Mouse (Mus musculus): ENCODE data around the gene Ms4a10.

Gene Ms4a10

DNA sequence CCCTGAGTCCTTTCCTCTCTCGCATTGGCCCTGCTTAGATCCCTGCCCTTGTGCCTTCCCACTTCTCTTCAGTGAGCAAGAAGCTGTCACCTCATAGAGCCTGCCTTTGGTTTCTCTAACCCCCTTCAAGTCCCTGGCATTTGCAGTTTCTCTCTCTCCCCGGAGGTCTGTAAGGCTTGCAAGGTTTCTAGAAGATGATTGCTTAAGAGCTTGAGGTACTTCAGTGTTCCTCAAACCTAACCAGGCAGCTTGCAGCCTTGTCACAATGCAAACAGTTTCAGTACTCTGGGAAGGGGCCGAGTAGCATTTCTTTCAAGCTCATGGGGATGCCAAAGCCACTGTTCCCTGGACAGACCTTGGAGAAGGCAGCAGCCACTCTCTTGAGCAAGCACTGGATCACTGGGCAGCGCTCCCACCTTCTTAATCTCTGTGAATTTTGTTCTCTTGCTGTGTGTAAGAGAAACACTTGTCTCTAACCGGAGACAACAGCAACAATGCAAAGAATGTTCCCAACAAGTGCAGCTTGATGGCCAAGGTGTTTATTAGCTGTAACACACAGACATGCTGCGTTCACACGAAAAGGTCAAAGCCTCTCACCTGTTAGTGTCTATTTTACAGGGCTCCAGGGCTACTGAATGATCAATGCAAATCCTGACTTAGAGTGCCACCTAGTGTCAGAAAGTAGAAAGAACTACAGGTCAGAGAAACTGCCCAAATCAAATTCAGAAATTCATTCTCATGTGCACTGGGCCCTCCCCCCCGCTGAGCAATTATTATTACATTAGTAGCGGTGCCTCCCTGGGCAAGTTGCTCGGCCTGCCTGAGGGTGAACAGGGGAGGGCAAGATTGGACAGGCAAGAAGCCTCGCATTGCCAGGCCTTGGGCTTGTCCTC is 15.1 kb downstream of the Ms4a10 start:
- peak; percentile 44 for DNase-seq (ENCODE audit: low read depth)

DNA sequence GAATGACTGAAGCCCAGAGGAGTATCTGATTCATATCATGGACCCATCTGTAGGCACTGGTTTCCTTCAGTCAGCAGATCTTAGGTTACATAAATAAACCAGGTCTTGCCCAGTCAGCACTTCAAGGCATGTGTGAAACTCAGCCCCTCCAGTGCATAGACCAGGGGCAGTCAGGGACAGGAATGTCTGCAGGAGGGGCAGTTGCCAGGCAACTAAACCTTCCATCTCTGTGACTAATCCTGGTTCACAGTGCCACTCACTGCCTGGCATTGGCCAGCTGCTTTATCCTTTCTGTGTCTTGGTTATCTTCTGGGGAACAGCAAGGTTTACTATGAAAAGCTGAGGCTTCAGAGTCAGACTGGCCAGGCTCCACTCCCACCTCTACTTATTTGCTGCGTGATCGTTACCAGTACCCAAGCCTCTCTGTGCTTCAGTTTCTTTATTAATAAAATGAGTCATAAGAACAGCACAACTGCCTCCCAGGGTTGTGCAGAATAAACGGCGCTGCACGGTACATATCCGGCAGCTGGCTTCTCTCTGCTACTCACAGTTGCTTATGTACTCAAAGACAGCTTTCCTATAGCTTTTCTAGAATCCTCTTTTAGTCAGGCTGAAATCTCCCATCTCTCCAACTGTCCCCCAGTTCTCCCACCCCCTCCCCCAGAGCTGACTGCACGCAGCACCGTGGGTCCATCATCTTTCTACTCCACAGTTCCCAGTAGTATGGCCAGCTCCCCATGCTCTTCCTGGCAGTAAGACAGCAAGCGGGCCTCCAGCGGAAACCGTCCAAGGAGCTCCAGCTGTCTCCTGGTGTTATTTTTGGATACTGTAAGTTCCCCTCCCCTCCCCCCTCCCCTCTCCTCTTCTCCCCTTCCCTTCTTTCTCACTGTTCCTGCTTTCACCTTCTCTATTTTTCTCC is 22.2 kb downstream of the Ms4a10 start:
- DNase-seq (ENCODE audit: low read depth): peak; percentile 27

GRCm38 (mm10) chr19:10949558-10949957 is 24.9 kb downstream of the Ms4a10 start:
- DNase-seq (ENCODE audit: low read depth): no peak

DNA sequence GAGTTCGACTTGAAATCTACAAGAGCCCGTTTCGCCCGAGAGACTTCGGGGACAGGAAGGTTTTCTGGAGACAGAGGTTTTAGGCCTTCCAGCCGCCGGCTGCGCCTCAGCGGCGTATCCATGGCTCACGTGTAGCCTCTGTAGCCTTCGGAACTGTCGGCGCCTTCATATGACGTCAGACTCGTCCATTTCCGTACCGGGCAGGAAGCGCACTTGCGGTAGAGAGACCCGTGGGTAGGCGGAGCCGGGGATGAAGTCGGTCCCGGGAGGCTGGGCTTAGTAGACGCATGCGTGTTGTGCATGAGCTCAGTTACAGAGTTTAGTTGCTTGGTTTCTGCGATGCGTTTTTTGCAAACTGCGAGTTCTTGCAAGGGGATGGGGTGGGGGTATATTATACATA is 25.4 kb downstream of the Ms4a10 start, which contains the start of gene Ccdc86:
Gene Ccdc86, minus strand, starts transcription at position 155 of the 400 bp plus-strand sequence.
- peak; percentile 96 for DNase-seq (ENCODE audit: low read depth)

DNA sequence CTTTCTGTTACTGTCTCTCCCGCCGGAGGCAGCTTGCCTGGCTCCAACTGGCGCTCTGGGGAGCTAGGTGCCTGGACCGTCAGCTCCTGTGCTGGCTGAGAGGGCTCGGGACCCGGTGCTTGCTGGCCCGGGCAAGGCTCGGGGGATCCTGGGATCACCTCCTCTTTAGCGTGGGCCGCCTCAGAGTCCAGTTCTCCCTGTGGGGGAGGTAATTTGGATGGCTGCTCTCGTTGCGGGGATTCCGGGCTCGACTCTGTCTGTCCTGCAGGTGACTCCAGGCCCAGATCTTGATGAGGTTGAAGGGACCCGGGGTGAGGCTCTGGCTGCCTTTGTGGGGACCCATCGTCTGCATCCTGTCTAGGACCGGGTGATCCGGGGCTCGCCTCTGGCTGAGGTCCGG is 26.1 kb downstream of the Ms4a10 start:
- no peak for DNase-seq (ENCODE audit: low read depth)

GRCm38 (mm10) chr19:10947219-10947618 is 27.3 kb downstream of the Ms4a10 start:
- no peak for DNase-seq (ENCODE audit: low read depth)

DNA sequence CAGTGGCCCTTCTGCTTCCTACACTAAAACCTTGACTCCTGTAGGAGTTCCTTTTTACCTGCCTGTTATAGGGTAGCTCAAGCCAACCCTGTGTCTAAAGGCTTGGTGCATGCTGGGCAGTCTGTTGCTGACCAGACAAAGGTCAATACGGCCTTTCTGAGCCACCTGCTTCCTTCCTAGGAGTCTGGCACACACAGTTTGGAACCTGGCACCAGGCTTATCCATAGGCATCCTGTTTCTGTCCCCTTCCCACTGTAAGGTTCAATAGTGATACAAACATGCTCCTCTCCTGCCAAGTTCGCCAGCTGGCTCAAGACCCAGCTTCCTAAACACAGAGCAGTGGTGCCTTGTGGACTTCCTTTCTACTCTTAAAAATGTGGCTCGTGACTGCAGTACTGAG is 28.0 kb downstream of the Ms4a10 start:
- DNase-seq (ENCODE audit: low read depth): no peak

- DNase-seq (ENCODE audit: low read depth): no peak
These were observed 30.5 kb downstream of the Ms4a10 start for GRCm38 (mm10) chr19:10943955-10944354.

- no peak for DNase-seq (ENCODE audit: low read depth)
These were observed 33.5 kb downstream of the Ms4a10 start for GRCm38 (mm10) chr19:10940801-10941457.

DNA sequence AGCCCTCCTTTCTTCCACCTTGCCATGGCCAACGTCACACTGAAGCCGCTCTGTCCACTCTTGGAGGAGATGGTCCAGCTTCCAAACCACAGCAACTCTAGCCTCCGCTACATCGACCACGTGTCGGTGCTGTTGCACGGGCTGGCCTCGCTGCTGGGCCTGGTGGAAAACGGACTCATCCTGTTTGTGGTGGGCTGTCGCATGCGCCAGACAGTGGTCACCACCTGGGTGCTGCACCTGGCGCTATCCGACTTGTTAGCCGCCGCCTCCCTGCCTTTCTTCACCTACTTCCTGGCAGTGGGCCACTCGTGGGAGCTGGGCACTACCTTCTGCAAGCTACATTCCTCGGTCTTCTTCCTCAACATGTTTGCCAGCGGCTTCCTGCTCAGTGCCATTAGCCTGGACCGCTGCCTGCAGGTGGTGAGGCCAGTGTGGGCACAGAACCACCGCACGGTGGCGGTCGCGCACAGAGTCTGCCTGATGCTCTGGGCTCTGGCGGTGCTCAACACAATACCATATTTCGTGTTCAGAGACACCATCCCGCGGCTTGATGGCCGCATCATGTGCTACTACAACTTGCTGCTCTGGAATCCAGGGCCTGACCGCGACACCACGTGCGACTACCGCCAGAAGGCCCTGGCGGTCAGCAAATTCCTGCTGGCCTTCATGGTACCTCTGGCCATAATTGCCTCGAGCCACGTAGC is 34.2 kb downstream of the Ms4a10 start:
- no peak for DNase-seq (ENCODE audit: low read depth)

DNA sequence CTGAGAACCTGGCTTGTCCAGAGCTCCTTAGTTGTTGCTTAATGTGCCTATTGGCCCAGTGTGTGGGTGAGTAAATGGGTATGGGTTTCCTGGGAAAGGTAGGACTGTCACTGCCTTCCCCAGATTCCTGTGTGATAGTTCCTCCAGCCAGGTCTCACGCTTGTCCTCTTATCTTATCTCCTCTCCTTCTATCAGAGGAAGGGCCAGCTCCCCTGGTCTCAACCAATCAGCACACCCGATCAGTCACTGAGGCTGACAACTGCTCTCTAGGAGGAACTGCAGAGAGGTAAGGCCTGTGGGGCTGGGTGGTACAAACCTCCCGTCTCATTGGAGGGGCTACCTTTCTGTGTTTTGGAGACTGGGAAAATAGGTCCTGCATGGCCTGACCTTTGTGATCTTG is 35.7 kb downstream of the Ms4a10 start:
- DNase-seq (ENCODE audit: low read depth): no peak

DNA sequence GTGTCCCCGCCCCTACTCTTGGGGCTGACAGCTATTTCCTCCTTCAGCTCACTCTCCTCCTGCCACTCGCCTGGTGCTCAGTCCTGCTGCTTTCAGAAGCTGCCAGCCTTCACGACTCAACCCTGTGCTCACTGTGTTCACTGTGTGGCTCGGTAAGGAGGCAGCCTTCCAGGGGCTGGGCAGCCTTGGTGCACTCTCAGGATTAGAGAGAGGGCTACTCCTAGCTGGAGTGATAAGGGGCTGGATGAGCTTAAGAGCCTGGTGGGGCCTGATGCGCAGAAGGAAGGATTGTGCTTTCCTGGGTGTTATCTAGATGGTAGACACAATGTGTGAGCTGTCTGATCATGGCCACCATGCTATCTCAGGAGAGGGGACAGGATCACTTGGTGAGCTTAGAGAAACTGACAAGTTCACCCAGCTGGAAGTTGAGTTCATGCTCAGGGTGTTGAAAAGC is 37.3 kb downstream of the Ms4a10 start, which contains the start of gene Ptgdr2:
Gene Ptgdr2, plus strand, starts transcription at position 51 of the 454 bp plus-strand sequence.
- no peak for DNase-seq (ENCODE audit: low read depth)

DNA sequence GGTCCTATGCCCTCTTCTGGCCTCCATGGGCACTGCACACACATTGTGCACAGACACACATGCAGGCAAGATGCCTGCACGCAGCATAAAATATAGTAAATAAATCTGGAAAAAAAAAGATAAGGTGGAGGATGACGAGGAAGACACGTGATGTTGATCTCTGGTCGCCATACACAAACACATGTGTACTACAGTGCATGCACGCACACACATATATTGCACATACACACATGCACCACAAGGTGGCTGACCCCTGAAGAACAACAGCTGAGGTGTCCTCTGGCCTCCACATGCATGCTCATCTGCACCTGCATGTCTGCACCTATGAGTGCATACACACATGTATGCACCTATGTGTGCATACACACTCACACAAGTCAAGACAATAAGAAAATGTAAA is 38.4 kb downstream of the Ms4a10 start:
- DNase-seq (ENCODE audit: low read depth): no peak

DNA sequence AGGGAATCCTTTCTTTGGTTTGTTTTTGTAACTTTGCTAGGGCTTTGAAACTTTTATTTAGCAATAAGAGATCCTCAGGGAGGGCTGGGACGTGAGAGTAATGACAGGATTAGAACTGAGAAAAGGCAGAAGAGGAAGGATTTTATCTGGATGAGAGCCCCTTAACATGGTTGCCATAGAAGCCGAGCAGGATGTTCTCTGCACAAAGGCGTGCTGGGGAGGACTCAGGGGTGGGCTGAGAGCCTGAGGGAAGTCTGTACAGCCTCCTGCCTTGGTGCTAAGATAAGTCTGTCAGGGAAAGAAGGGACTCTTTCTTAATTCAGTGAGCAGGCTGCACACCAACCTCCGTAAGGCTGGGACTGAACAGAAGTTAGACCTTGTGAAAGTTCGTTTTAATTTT is 39.4 kb downstream of the Ms4a10 start:
- DNase-seq (ENCODE audit: low read depth): no peak

- DNase-seq (ENCODE audit: low read depth): no peak
These were observed 43.8 kb downstream of the Ms4a10 start for GRCm38 (mm10) chr19:10930641-10931040.

DNA sequence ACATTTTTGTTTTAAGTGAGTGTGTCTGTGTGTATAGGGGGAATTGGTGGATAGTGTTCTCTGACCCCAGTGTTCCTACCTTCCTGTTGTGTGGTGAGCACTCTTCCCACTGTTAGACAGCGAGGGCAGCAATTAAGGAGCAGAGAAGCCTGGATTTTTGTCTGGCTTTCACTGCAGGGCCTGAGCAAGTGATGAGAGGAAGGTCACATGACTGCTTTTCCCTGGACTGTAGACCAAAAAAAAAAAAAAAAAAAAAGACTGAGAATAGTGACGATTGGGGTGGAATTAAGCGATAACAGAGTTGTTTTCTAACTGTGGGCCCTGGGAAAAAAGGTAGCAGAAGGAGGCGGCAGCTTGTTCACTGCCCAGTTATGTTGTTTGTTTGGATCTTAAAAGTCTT is 47.8 kb downstream of the Ms4a10 start:
- DNase-seq (ENCODE audit: low read depth): no peak

GRCm38 (mm10) chr19:10926123-10926621 is 48.3 kb downstream of the Ms4a10 start:
- no peak for DNase-seq (ENCODE audit: low read depth)

DNA sequence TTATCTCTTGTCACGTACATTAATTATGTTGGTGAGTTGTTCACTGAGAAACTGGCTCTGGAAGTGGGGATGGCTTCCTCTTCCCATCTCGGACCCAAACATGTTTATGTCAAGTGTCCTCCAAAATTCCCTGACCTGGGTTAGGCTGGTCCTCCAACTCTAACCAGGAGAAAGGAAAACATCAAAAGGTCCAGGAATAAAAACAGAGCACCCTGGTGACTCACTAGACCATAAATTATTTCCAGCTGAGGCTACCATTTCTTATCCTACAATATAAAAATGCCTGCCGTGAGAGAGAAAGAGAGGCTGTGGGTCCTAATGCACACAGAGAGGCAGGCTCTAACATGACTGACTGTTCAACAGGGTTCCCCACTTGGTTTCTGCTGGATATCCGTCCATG is 50.2 kb downstream of the Ms4a10 start:
- DNase-seq (ENCODE audit: low read depth): no peak

GRCm38 (mm10) chr19:10921058-10921457 is 53.4 kb downstream of the Ms4a10 start:
- DNase-seq (ENCODE audit: low read depth): no peak

DNA sequence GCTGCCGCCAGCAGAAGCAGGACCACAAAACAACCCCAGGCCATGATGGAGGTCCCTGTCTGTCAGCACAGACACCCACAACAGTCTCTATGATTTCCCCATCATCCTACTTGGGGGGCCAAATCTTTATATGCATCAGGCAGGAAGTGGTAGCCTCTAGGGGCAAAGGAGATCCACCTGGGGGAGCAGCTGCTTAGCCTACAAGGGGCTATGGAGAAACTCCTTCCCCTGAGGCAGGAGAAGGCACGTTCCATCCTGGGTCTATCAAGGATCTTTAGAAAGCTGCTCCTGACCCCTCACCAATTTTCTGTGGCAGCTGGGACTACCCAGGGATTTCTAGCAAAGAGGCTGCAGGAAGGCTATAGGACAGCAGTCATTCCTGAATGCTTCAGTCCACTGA is 53.9 kb downstream of the Ms4a10 start, which contains the start of gene Zp1:
Gene Zp1, minus strand, starts transcription at position 101 of the 400 bp plus-strand sequence.
- DNase-seq (ENCODE audit: low read depth): no peak

GRCm38 (mm10) chr19:10918321-10918991 is 56.0 kb downstream of the Ms4a10 start:
- DNase-seq (ENCODE audit: low read depth): no peak
